Mouse (Mus musculus): ENCODE data around the gene Gm42791.

The Gm42791 gene

GRCm38 (mm10) chr5:148863409-148863808 is 131.5 kb downstream of the Gm42791 start:
- no peak for TF ChIP-seq POU5F1 (IDR thresholded peaks at IDR 0.05; ENCODE audit: borderline replicate concordance, low read length)
- Histone ChIP-seq H3K36me3 (ENCODE audit: insufficient read depth, low read length) (no peaks in the 10 kb centered on the region), H3K4me1 (replicated peaks; ENCODE audit: low read depth, low read length) (peaks cover 16% of the 10 kb centered on the region), H3K27me3 (ENCODE audit: insufficient read depth, low read length) (peaks cover 12% of the 10 kb centered on the region), H3K9me3 (ENCODE audit: low read length) (no peaks in the 10 kb centered on the region), H3K4me3 (replicated peaks; ENCODE audit: low read length) (no peak overlapping the region)

GRCm38 (mm10) chr5:148862853-148863252 is 132.1 kb downstream of the Gm42791 start:
- Histone ChIP-seq H3K27me3 (ENCODE audit: insufficient read depth, low read length) (peaks cover 8% of the 10 kb centered on the region), H3K36me3 (ENCODE audit: insufficient read depth, low read length) (no peaks in the 10 kb centered on the region), H3K4me3 (replicated peaks; ENCODE audit: low read length) (no peak overlapping the region), H3K9me3 (ENCODE audit: low read length) (no peaks in the 10 kb centered on the region), H3K4me1 (replicated peaks; ENCODE audit: low read depth, low read length) (peaks cover 17% of the 10 kb centered on the region)
- TF ChIP-seq CTCF (conservative IDR thresholded peaks at IDR 0.05; ENCODE audit: low read length) (no peak), NANOG (IDR thresholded peaks at IDR 0.05; ENCODE audit: borderline replicate concordance, low read length) (no peak), POU5F1 (IDR thresholded peaks at IDR 0.05; ENCODE audit: borderline replicate concordance, low read length) (no peak)

GRCm38 (mm10) chr5:148862136-148862535 is 132.8 kb downstream of the Gm42791 start:
- H3K4me3 ChIP-seq (replicated peaks; ENCODE audit: low read length) = no peak overlapping the region
- H3K36me3 ChIP-seq (ENCODE audit: insufficient read depth, low read length) = no peaks in the 10 kb centered on the region
- no peaks in the 10 kb centered on the region for H3K9me3 ChIP-seq (ENCODE audit: low read length)
- H3K27me3 ChIP-seq (ENCODE audit: insufficient read depth, low read length) = peaks cover 5% of the 10 kb centered on the region; the same call in 1 of the 2 replicates
- TF ChIP-seq NANOG (IDR thresholded peaks at IDR 0.05; ENCODE audit: borderline replicate concordance, low read length) (no peak), POU5F1 (IDR thresholded peaks at IDR 0.05; ENCODE audit: borderline replicate concordance, low read length) (no peak), CTCF (conservative IDR thresholded peaks at IDR 0.05; ENCODE audit: low read length) (no peak)
- H3K4me1 ChIP-seq (replicated peaks; ENCODE audit: low read depth, low read length) = peaks cover 24% of the 10 kb centered on the region

- Histone ChIP-seq H3K36me3 (ENCODE audit: insufficient read depth, low read length) (no peaks in the 10 kb centered on the region), H3K4me3 (replicated peaks; ENCODE audit: low read length) (no peak overlapping the region), H3K27me3 (ENCODE audit: insufficient read depth, low read length) (peaks cover 5% of the 10 kb centered on the region; the same call in 1 of the 2 replicates), H3K9me3 (ENCODE audit: low read length) (no peaks in the 10 kb centered on the region), H3K4me1 (replicated peaks; ENCODE audit: low read depth, low read length) (peaks cover 33% of the 10 kb centered on the region)
- TF ChIP-seq POU5F1 (IDR thresholded peaks at IDR 0.05; ENCODE audit: borderline replicate concordance, low read length) (no peak), NANOG (IDR thresholded peaks at IDR 0.05; ENCODE audit: borderline replicate concordance, low read length) (no peak), CTCF (conservative IDR thresholded peaks at IDR 0.05; ENCODE audit: low read length) (no peak)
These were observed 137.4 kb downstream of the Gm42791 start for GRCm38 (mm10) chr5:148857522-148857921.

GRCm38 (mm10) chr5:148855047-148855446 is 139.9 kb downstream of the Gm42791 start:
- H3K27me3 ChIP-seq (ENCODE audit: insufficient read depth, low read length) = no peaks in the 10 kb centered on the region
- TF ChIP-seq POU5F1 (IDR thresholded peaks at IDR 0.05; ENCODE audit: borderline replicate concordance, low read length) = no peak
- no peak for TF ChIP-seq NANOG (IDR thresholded peaks at IDR 0.05; ENCODE audit: borderline replicate concordance, low read length)
- TF ChIP-seq CTCF (conservative IDR thresholded peaks at IDR 0.05; ENCODE audit: low read length) = no peak
- no peaks in the 10 kb centered on the region for H3K9me3 ChIP-seq (ENCODE audit: low read length)
- H3K4me1 ChIP-seq (replicated peaks; ENCODE audit: low read depth, low read length) = peaks cover 26% of the 10 kb centered on the region
- H3K4me3 ChIP-seq (replicated peaks; ENCODE audit: low read length) = no peak overlapping the region
- no peaks in the 10 kb centered on the region for H3K36me3 ChIP-seq (ENCODE audit: insufficient read depth, low read length)

GRCm38 (mm10) chr5:148854166-148854565 is 140.8 kb downstream of the Gm42791 start:
- TF ChIP-seq NANOG (IDR thresholded peaks at IDR 0.05; ENCODE audit: borderline replicate concordance, low read length) = no peak
- TF ChIP-seq CTCF (conservative IDR thresholded peaks at IDR 0.05; ENCODE audit: low read length) = no peak
- no peak for TF ChIP-seq POU5F1 (IDR thresholded peaks at IDR 0.05; ENCODE audit: borderline replicate concordance, low read length)
- Histone ChIP-seq H3K4me1 (replicated peaks; ENCODE audit: low read depth, low read length) (peaks cover 26% of the 10 kb centered on the region), H3K9me3 (ENCODE audit: low read length) (no peaks in the 10 kb centered on the region), H3K36me3 (ENCODE audit: insufficient read depth, low read length) (no peaks in the 10 kb centered on the region), H3K27me3 (ENCODE audit: insufficient read depth, low read length) (no peaks in the 10 kb centered on the region), H3K4me3 (replicated peaks; ENCODE audit: low read length) (no peak overlapping the region)

- no peaks in the 10 kb centered on the region for H3K9me3 ChIP-seq (ENCODE audit: low read length)
- H3K36me3 ChIP-seq (ENCODE audit: insufficient read depth, low read length) = no peaks in the 10 kb centered on the region
- H3K4me3 ChIP-seq (replicated peaks; ENCODE audit: low read length) = no peak overlapping the region
- peaks cover 23% of the 10 kb centered on the region for H3K4me1 ChIP-seq (replicated peaks; ENCODE audit: low read depth, low read length)
- TF ChIP-seq POU5F1 (IDR thresholded peaks at IDR 0.05; ENCODE audit: borderline replicate concordance, low read length) = no peak
- no peak for TF ChIP-seq CTCF (conservative IDR thresholded peaks at IDR 0.05; ENCODE audit: low read length)
- TF ChIP-seq NANOG (IDR thresholded peaks at IDR 0.05; ENCODE audit: borderline replicate concordance, low read length) = no peak
- H3K27me3 ChIP-seq (ENCODE audit: insufficient read depth, low read length) = no peaks in the 10 kb centered on the region
These were observed 145.4 kb downstream of the Gm42791 start for GRCm38 (mm10) chr5:148849516-148849915.

GRCm38 (mm10) chr5:148847032-148847431 is 147.9 kb downstream of the Gm42791 start:
- no peaks in the 10 kb centered on the region for H3K9me3 ChIP-seq (ENCODE audit: low read length)
- TF ChIP-seq NANOG (IDR thresholded peaks at IDR 0.05; ENCODE audit: borderline replicate concordance, low read length) (no peak), CTCF (conservative IDR thresholded peaks at IDR 0.05; ENCODE audit: low read length) (peak; percentile 61), POU5F1 (IDR thresholded peaks at IDR 0.05; ENCODE audit: borderline replicate concordance, low read length) (no peak)
- H3K27me3 ChIP-seq (ENCODE audit: insufficient read depth, low read length) = 0 out of 2 replicates have a peak, but pooled peaks cover 2% of the 10 kb centered on the region
- H3K36me3 ChIP-seq (ENCODE audit: insufficient read depth, low read length) = no peaks in the 10 kb centered on the region
- H3K4me1 ChIP-seq (replicated peaks; ENCODE audit: low read depth, low read length) = peaks cover 16% of the 10 kb centered on the region
- H3K4me3 ChIP-seq (replicated peaks; ENCODE audit: low read length) = no peak overlapping the region

All from E14TG2a.4 (cell line).